Mouse (Mus musculus): ENCODE measurements around the gene Mcf2l. TPM values are rescaled to one million over a fixed set of nuclear protein-coding genes. Genes with fewer than 3 reads are reported as not detected.

The Mcf2l gene
- total RNA-seq, 2 experiments from 2014 or later: 28.4 to 30.9 TPM

GRCm38 (mm10) chr8:12912011-12912410, 38.4 kb downstream of the Mcf2l start:
- no peak for DNase-seq

GRCm38 (mm10) chr8:12915187-12916006, 41.8 kb downstream of the Mcf2l start:
- DNase-seq: no peak

GRCm38 (mm10) chr8:12916156-12916900, 42.7 kb downstream of the Mcf2l start:
- no peak for DNase-seq

- no peak for DNase-seq
Observed at GRCm38 (mm10) chr8:12917029-12917428, 43.4 kb downstream of the Mcf2l start.

- DNase-seq: no peak
Observed at GRCm38 (mm10) chr8:12917831-12918230, 44.2 kb downstream of the Mcf2l start.

- no peak for DNase-seq
Observed at GRCm38 (mm10) chr8:12920599-12920998, 47.0 kb downstream of the Mcf2l start.

- no peak for DNase-seq
Observed at GRCm38 (mm10) chr8:12925051-12925450, 51.4 kb downstream of the Mcf2l start.

- DNase-seq: no peak
Observed at GRCm38 (mm10) chr8:12925941-12926381, 52.4 kb downstream of the Mcf2l start.

GRCm38 (mm10) chr8:12927204-12927983, 53.8 kb downstream of the Mcf2l start:
- peak; percentile 78 for DNase-seq

GRCm38 (mm10) chr8:12928033-12928432, 54.4 kb downstream of the Mcf2l start:
- DNase-seq: no peak

- DNase-seq: no peak
Observed at GRCm38 (mm10) chr8:12928931-12929330, 55.3 kb downstream of the Mcf2l start.

- DNase-seq: no peak
Observed at GRCm38 (mm10) chr8:12930290-12930689, 56.7 kb downstream of the Mcf2l start.

- DNase-seq: no peak
Observed at GRCm38 (mm10) chr8:12931426-12931825, 57.8 kb downstream of the Mcf2l start.

GRCm38 (mm10) chr8:12932520-12932919, 58.9 kb downstream of the Mcf2l start:
- no peak for DNase-seq

- no peak for DNase-seq
Observed at GRCm38 (mm10) chr8:12933765-12934164, 60.2 kb downstream of the Mcf2l start.

- DNase-seq: no peak
Observed at GRCm38 (mm10) chr8:12934453-12935043, 60.9 kb downstream of the Mcf2l start.

GRCm38 (mm10) chr8:12940549-12940948, 66.9 kb downstream of the Mcf2l start:
- DNase-seq: no peak

- DNase-seq: no peak
Observed at GRCm38 (mm10) chr8:12941161-12941926, 67.7 kb downstream of the Mcf2l start.

- DNase-seq: peak; percentile 26
Observed at GRCm38 (mm10) chr8:12947604-12948573, 74.3 kb downstream of the Mcf2l start.

GRCm38 (mm10) chr8:12948574-12948961, 75.0 kb downstream of the Mcf2l start:
- no peak for DNase-seq
